Comparison of ENCODE assay signal across 12 mouse cellular contexts in genomic region chr4:66450115-66450514, GRCm38 (mm10). TPM values are rescaled to one million over a fixed set of nuclear protein-coding genes. Genes with fewer than 3 reads are reported as not detected.
DNase-seq lines count a peak whose midpoint lies in the region; ATAC-seq and TF ChIP-seq lines count a peak whose summit lies in the region.
"Had no signal": no experiment of that assay in that cellular context is flagged by ENCODE, and none has a peak within 500 bp of the region (broad histone marks: within the 10 kb centered on the region; RNA-seq: fewer than 3 reads in every experiment).

No protein-coding gene starts in this region.

- DNase-seq in adrenal gland, adult 2 months = peak; percentile 1
- no peak for DNase-seq in adrenal gland, adult 18-20 months (ENCODE audit: low spot score in 2 of 2)
- peak in 1 of 2 experiments; percentile 0 for DNase-seq in layer of hippocampus, adult 2 months (ENCODE audit: low spot score in 2 of 2)
- DNase-seq in layer of hippocampus, adult 8-10 months (ENCODE audit: low spot score in 2 of 2) = no peak
- DNase-seq in hindbrain, embryonic 14.5 days (ENCODE audit: low spot score) = peak; percentile 45
- DNase-seq in lung, postnatal 25 days (ENCODE audit: low spot score) = peak; percentile 10
- DNase-seq in urinary bladder, adult 18-20 months (ENCODE audit: low spot score in 2 of 2) = no peak
- DNase-seq in left cerebral cortex, postnatal 10 days (ENCODE audit: extremely low spot score in 1 of 2, low spot score in 2 of 2) = no peak
- DNase-seq: heart, adult 11 months; right cerebral cortex, postnatal 4 days; thymus, postnatal 36 days had no signal

- WGBS in hindbrain, embryonic 14.5 days = 37% methylated on average over 3 of the region's 3 CpGs

- no peaks in the 10 kb centered on the region for H3K36me3 ChIP-seq in hindbrain, embryonic 14.5 days (replicated peaks; ENCODE audit: control insufficient read depth, insufficient read depth)

- intact Hi-C loops in left cerebral cortex, postnatal 10 days (cut with DNase I) = no loop called here

- no peak overlapping the region for H3K4me2 ChIP-seq in hindbrain, embryonic 14.5 days (replicated peaks)

- H3K27ac ChIP-seq in layer of hippocampus, adult 2 months = no peak overlapping the region
- no peak overlapping the region for H3K27ac ChIP-seq in hindbrain, embryonic 14.5 days

- ATAC-seq in hindbrain, embryonic 14.5 days (ENCODE audit: low FRiP score) = no peak; the same call in 1 of the 2 replicates

- no peaks in the 10 kb centered on the region for H3K4me1 ChIP-seq in hindbrain, embryonic 14.5 days (replicated peaks; ENCODE audit: control insufficient read depth, insufficient read depth, low read length)
- H3K4me1 ChIP-seq: megakaryocyte, embryonic 14.5 days had no signal

- H3K9ac ChIP-seq in hindbrain, embryonic 14.5 days = no peak overlapping the region

- peak; percentile 67 for TF ChIP-seq CTCF in layer of hippocampus, adult 2 months (conservative IDR thresholded peaks at IDR 0.05)

- no peaks in the 10 kb centered on the region for H3K9me3 ChIP-seq in hindbrain, embryonic 14.5 days (ENCODE audit: control insufficient read depth, low read length)
- H3K9me3 ChIP-seq: megakaryocyte, embryonic 14.5 days had no signal

- no peak overlapping the region for H3K4me3 ChIP-seq in layer of hippocampus, adult 2 months
- no peak overlapping the region for H3K4me3 ChIP-seq in hindbrain, embryonic 14.5 days (replicated peaks; ENCODE audit: low read length)
- H3K4me3 ChIP-seq: megakaryocyte, embryonic 14.5 days had no signal

- H3K27me3 ChIP-seq in hindbrain, embryonic 14.5 days (ENCODE audit: control insufficient read depth, insufficient read depth, low read length) = no peaks in the 10 kb centered on the region
- H3K27me3 ChIP-seq: megakaryocyte, embryonic 14.5 days had no signal

RNA-seq across cellular contexts. Expression of gene Astn2, which starts 45.7 kb away (rescaled TPM):
- 1 to 10 TPM; 1.6 to 1.8 TPM for total RNA-seq in adrenal gland, adult 2 months (2021)
- polyA plus RNA-seq in adrenal gland, adult 2 months (2012; rRNA removed) = 1.3 and 1.5 TPM in 2 replicates
- total RNA-seq in adrenal gland, adult 18-20 months (2021) = 1 to 10 TPM; 1.3 to 1.8 TPM
- 10 to 100 TPM; 22.8 to 23.1 TPM for total RNA-seq in layer of hippocampus, adult 2 months (2021)
- total RNA-seq in layer of hippocampus, adult 8-10 months (2022) = 10 to 100 TPM; 26.5 to 27.7 (median 27.3) TPM
- 4.3 and 4.4 TPM in 2 replicates for polyA plus RNA-seq in hindbrain, embryonic 14.5 days (2014; fragmentation: Nextera tagmentation; extraction: Ambion mirVana)
- total RNA-seq in left cerebral cortex, postnatal 10 days (2021) = 10 to 100 TPM; 35.2 to 40.3 TPM

Comparison
In these comparisons a context has a peak if more than half of its experiments do, and no peak if none do; other contexts are left out.
1. DNase-seq: peak in adrenal gland, adult 2 months (single experiment), hindbrain, embryonic 14.5 days (single experiment) and lung, postnatal 25 days (single experiment); none in adrenal gland, adult 18-20 months (0 of 2), layer of hippocampus, adult 8-10 months (0 of 2), urinary bladder, adult 18-20 months (0 of 2) and left cerebral cortex, postnatal 10 days (0 of 2).
2. RNA of gene Astn2, which starts 45.7 kb away (total RNA-seq): 35.2 to 40.3 TPM in left cerebral cortex, postnatal 10 days, 26.5 to 27.7 TPM in layer of hippocampus, adult 8-10 months and 22.8 to 23.1 TPM in layer of hippocampus, adult 2 months; 1.3 to 1.8 TPM in adrenal gland, adult 18-20 months and 1.6 to 1.8 TPM in adrenal gland, adult 2 months; every median in the first group is over 4 times any median in the second.